13 mouse cellular contexts compared by ENCODE assay signal in the genomic region with DNA sequence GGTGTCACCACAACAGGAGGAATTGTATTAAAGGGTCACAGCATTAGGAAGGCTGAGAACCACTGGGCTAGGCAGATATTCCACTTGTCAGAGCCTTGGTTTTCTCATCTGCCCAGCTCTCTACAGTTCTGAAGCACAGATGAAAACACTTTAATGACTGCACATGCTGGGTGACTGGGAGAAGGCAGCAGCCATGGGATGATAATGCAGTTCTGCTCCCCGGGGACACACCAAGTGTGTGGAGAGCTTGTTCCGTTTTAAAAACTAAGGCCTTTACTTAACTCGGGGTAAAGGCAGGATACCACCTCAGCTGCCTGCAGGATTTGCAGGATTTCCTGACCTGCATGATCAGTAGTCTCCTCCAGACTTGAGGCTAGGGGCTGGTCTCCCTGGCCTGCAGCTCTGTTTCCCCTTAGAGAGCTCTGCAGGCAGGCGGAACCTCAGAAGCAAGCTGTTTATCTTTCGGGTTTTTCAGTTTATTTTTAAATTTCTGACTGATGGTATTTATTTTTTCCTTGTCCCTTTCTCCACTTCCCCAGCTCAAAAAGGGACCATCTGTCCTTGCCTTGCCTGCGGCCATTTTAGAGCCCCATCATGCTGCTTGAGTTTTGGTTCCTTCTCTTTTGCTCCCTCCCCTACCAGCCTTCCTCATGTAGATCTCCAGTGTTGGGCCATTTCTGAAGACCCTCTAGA. TPM values are rescaled to one million over a fixed set of nuclear protein-coding genes. Genes with fewer than 3 reads are reported as not detected.
DNase-seq lines count a peak whose midpoint lies in the region; ATAC-seq and TF ChIP-seq lines count a peak whose summit lies in the region.
"Had no signal": no experiment of that assay in that cellular context is flagged by ENCODE, and none has a peak within 500 bp of the region (broad histone marks: within the 10 kb centered on the region; RNA-seq: fewer than 3 reads in every experiment).

No protein-coding gene starts in this region.

- peaks cover 59% of the 10 kb centered on the region for H3K4me1 ChIP-seq in intestine, embryonic 14.5 days (replicated peaks; ENCODE audit: control insufficient read depth, insufficient read depth, low read length)
- peaks cover 16% of the 10 kb centered on the region for H3K4me1 ChIP-seq in intestine, postnatal 0 days (replicated peaks; ENCODE audit: control insufficient read depth, insufficient read depth, low read length)
- H3K4me1 ChIP-seq in spleen, adult 2 months (ENCODE audit: control insufficient read depth, insufficient read depth, insufficient read length): peaks cover 12% of the 10 kb centered on the region; the same call in 1 of the 2 replicates
- peaks cover 61% of the 10 kb centered on the region for H3K4me1 ChIP-seq in intestine, embryonic 16.5 days (ENCODE audit: control insufficient read depth, insufficient read depth, low read length)

- DNase-seq in intestine, embryonic 14.5 days (ENCODE audit: low spot score): no peak
- no peak for DNase-seq in spleen, adult 2 months (ENCODE audit: low read depth in 1 of 2, low spot score in 2 of 2)
- DNase-seq in spleen, adult 18-20 months: no peak
- no peak for DNase-seq in urinary bladder, postnatal 25 days (ENCODE audit: low spot score)
- DNase-seq in left cerebral cortex, postnatal 36 days (ENCODE audit: low spot score in 2 of 2): no peak
- DNase-seq: right cerebral cortex, postnatal 14 days had no signal

- no peak overlapping the region for H3K9ac ChIP-seq in intestine, embryonic 14.5 days (ENCODE audit: low read length)
- no peak overlapping the region for H3K9ac ChIP-seq in intestine, postnatal 0 days (ENCODE audit: low read depth, low read length)
- no peak overlapping the region for H3K9ac ChIP-seq in intestine, embryonic 16.5 days (ENCODE audit: low read depth, low read length)
- H3K9ac ChIP-seq: forebrain, embryonic 12.5 days had no signal

- no peaks in the 10 kb centered on the region for H3K9me3 ChIP-seq in intestine, embryonic 14.5 days (ENCODE audit: control insufficient read depth, low read length)
- H3K9me3 ChIP-seq in intestine, postnatal 0 days (ENCODE audit: control insufficient read depth): no peaks in the 10 kb centered on the region
- no peaks in the 10 kb centered on the region for H3K9me3 ChIP-seq in intestine, embryonic 16.5 days (ENCODE audit: control insufficient read depth, low read length)
- H3K9me3 ChIP-seq: forebrain, embryonic 12.5 days had no signal

- H3K4me3 ChIP-seq in intestine, embryonic 14.5 days (ENCODE audit: low read depth, low read length): no peak overlapping the region
- no peak overlapping the region for H3K4me3 ChIP-seq in intestine, postnatal 0 days (ENCODE audit: low read depth, low read length)
- no peak overlapping the region for H3K4me3 ChIP-seq in spleen, adult 2 months (ENCODE audit: extremely low read depth, insufficient read depth, insufficient read length)
- H3K4me3 ChIP-seq in intestine, embryonic 16.5 days (ENCODE audit: low read length): no peak overlapping the region
- H3K4me3 ChIP-seq: forebrain, embryonic 12.5 days had no signal

- no peaks in the 10 kb centered on the region for H3K36me3 ChIP-seq in intestine, embryonic 14.5 days (ENCODE audit: control insufficient read depth, insufficient read depth, low read length)
- no peaks in the 10 kb centered on the region for H3K36me3 ChIP-seq in intestine, postnatal 0 days (ENCODE audit: control insufficient read depth, insufficient read depth)
- H3K36me3 ChIP-seq in spleen, adult 2 months (ENCODE audit: control insufficient read depth, insufficient read depth, low read length): no peaks in the 10 kb centered on the region
- H3K36me3 ChIP-seq in intestine, embryonic 16.5 days (ENCODE audit: control insufficient read depth, insufficient read depth, low read length): no peaks in the 10 kb centered on the region
- H3K36me3 ChIP-seq: forebrain, embryonic 12.5 days had no signal

- intact Hi-C loops in left cerebral cortex, postnatal 36 days (cut with DNase I): loop anchor here (2.0 kb wide), 1 partner anchor 20 kb away; the partner anchor contains the start of gene Mink1

- 36% methylated on average over 6 of the region's 6 CpGs for WGBS in intestine, embryonic 14.5 days
- WGBS in intestine, postnatal 0 days: 50% methylated on average over 6 of the region's 6 CpGs
- WGBS in spleen, adult 2 months: 31% methylated on average over 6 of the region's 6 CpGs
- 62% methylated on average over 6 of the region's 6 CpGs for WGBS in intestine, embryonic 16.5 days

- ATAC-seq in intestine, embryonic 14.5 days (replicated peaks; ENCODE audit: low FRiP score, low TSS enrichment, low read depth): no peak
- ATAC-seq in intestine, postnatal 0 days: no peak
- no peak for ATAC-seq in intestine, embryonic 16.5 days
- ATAC-seq in inflammation-experienced regulatory T-cells, adult 6 months: no peak

- TF ChIP-seq POLR2A in spleen, adult 2 months (IDR thresholded peaks at IDR 0.05; ENCODE audit: low read depth, low read length): no peak

- peak overlapping the region; percentile 67 for H3K27ac ChIP-seq in intestine, embryonic 14.5 days (ENCODE audit: low read depth)
- no peak overlapping the region for H3K27ac ChIP-seq in intestine, postnatal 0 days (ENCODE audit: low read depth, low read length)
- H3K27ac ChIP-seq in spleen, adult 2 months (ENCODE audit: insufficient read depth, low read length): peak overlapping the region; percentile 1; the same call in 1 of the 2 replicates
- peak overlapping the region; percentile 31 for H3K27ac ChIP-seq in intestine, embryonic 16.5 days (ENCODE audit: low read length)
- H3K27ac ChIP-seq: forebrain, embryonic 12.5 days had no signal

- no peaks in the 10 kb centered on the region for H3K27me3 ChIP-seq in intestine, embryonic 14.5 days (replicated peaks; ENCODE audit: control insufficient read depth, insufficient read depth, low read length)
- H3K27me3 ChIP-seq in intestine, postnatal 0 days (replicated peaks; ENCODE audit: control insufficient read depth, insufficient read depth, low read length): no peaks in the 10 kb centered on the region
- H3K27me3 ChIP-seq in spleen, adult 2 months (ENCODE audit: control insufficient read depth, insufficient read depth, low read length): no peaks in the 10 kb centered on the region
- no peaks in the 10 kb centered on the region for H3K27me3 ChIP-seq in intestine, embryonic 16.5 days (replicated peaks; ENCODE audit: control insufficient read depth, insufficient read depth, low read length)
- H3K27me3 ChIP-seq: forebrain, embryonic 12.5 days had no signal

- H3K4me2 ChIP-seq in intestine, embryonic 14.5 days (ENCODE audit: low read length): no peak overlapping the region
- no peak overlapping the region for H3K4me2 ChIP-seq in intestine, postnatal 0 days (replicated peaks; ENCODE audit: low read depth)
- H3K4me2 ChIP-seq in intestine, embryonic 16.5 days (ENCODE audit: low read depth, low read length): no peak overlapping the region
- H3K4me2 ChIP-seq: forebrain, embryonic 12.5 days had no signal

- TF ChIP-seq CTCF in intestine, postnatal 0 days (IDR thresholded peaks at IDR 0.05; ENCODE audit: low read depth): no peak
- TF ChIP-seq CTCF in spleen, adult 2 months (IDR thresholded peaks at IDR 0.05; ENCODE audit: extremely low read depth, insufficient read depth, insufficient read length, insufficient replicate concordance): no peak

RNA-seq across cellular contexts. Expression of gene Mink1, which starts 20.5 kb away (rescaled TPM):
- 16.9 and 19.9 TPM in 2 replicates for polyA plus RNA-seq in intestine, embryonic 14.5 days (2014; fragmentation: Nextera tagmentation; extraction: Ambion mirVana)
- 5.8 and 6.1 TPM in 2 replicates for polyA plus RNA-seq in intestine, postnatal 0 days (2015; fragmentation: Nextera tagmentation; extraction: Ambion mirVana)
- polyA plus RNA-seq in spleen, adult 2 months (2012; rRNA removed): 74.8 and 91.9 TPM in 2 replicates
- polyA plus RNA-seq in intestine, embryonic 16.5 days (2015; fragmentation: Nextera tagmentation; extraction: Ambion mirVana): 9.3 and 10.6 TPM in 2 replicates
- total RNA-seq in left cerebral cortex, postnatal 36 days (2021): 100 to 1,000 TPM; 380 to 465 TPM
- polyA plus RNA-seq in inflammation-experienced regulatory T-cells, adult 6 months (2017; shearing (Covaris generic)): 10 to 100 TPM in 1 of 3 experiments, 1 to 10 TPM in 2; 6.2 to 11.8 (median 9.2) TPM

RNA-seq across cellular contexts. Expression of gene 4930544D05Rik, which starts 32.5 kb away (rescaled TPM):
- not detected in 2 replicates for polyA plus RNA-seq in intestine, embryonic 14.5 days (2014; fragmentation: Nextera tagmentation; extraction: Ambion mirVana)
- polyA plus RNA-seq in intestine, postnatal 0 days (2015; fragmentation: Nextera tagmentation; extraction: Ambion mirVana): not detected in 2 replicates
- not detected in 2 replicates for polyA plus RNA-seq in spleen, adult 2 months (2012; rRNA removed)
- not detected in 2 replicates for polyA plus RNA-seq in intestine, embryonic 16.5 days (2015; fragmentation: Nextera tagmentation; extraction: Ambion mirVana)
- total RNA-seq in left cerebral cortex, postnatal 36 days (2021): not detected
- not detected for polyA plus RNA-seq in inflammation-experienced regulatory T-cells, adult 6 months (2017; shearing (Covaris generic))
- total RNA-seq: MEL; monocyte, adult 5-6 weeks had no signal
- polyA plus RNA-seq: forebrain, embryonic 12.5 days had no signal

RNA-seq across cellular contexts. Expression of gene Chrne, which starts 35.8 kb away (rescaled TPM):
- polyA plus RNA-seq in intestine, embryonic 14.5 days (2014; fragmentation: Nextera tagmentation; extraction: Ambion mirVana): 0.30 and 0.50 TPM in 2 replicates
- polyA plus RNA-seq in intestine, postnatal 0 days (2015; fragmentation: Nextera tagmentation; extraction: Ambion mirVana): 0.12 TPM in 1 of 2 replicates, not detected in the other
- 0.66 and 0.99 TPM in 2 replicates for polyA plus RNA-seq in spleen, adult 2 months (2012; rRNA removed)
- 0.17 TPM in 1 of 2 replicates, not detected in the other for polyA plus RNA-seq in intestine, embryonic 16.5 days (2015; fragmentation: Nextera tagmentation; extraction: Ambion mirVana)
- total RNA-seq in left cerebral cortex, postnatal 36 days (2021): not detected
- 1 to 10 TPM in 1 of 3 experiments, under 1 TPM in 2; 0.51 to 3.0 (median 0.78) TPM for polyA plus RNA-seq in inflammation-experienced regulatory T-cells, adult 6 months (2017; shearing (Covaris generic))
- polyA plus RNA-seq: forebrain, embryonic 12.5 days had no signal

RNA-seq across cellular contexts. Expression of gene Pld2, which starts 43.3 kb away (rescaled TPM):
- polyA plus RNA-seq in intestine, embryonic 14.5 days (2014; fragmentation: Nextera tagmentation; extraction: Ambion mirVana): 9.7 and 11.7 TPM in 2 replicates
- 5.9 and 6.3 TPM in 2 replicates for polyA plus RNA-seq in intestine, postnatal 0 days (2015; fragmentation: Nextera tagmentation; extraction: Ambion mirVana)
- 12.3 and 13.9 TPM in 2 replicates for polyA plus RNA-seq in spleen, adult 2 months (2012; rRNA removed)
- 9.3 and 10.0 TPM in 2 replicates for polyA plus RNA-seq in intestine, embryonic 16.5 days (2015; fragmentation: Nextera tagmentation; extraction: Ambion mirVana)
- 10 to 100 TPM; 14.5 to 20.7 TPM for total RNA-seq in left cerebral cortex, postnatal 36 days (2021)
- 1 to 10 TPM; 1.8 to 2.1 (median 2.0) TPM for polyA plus RNA-seq in inflammation-experienced regulatory T-cells, adult 6 months (2017; shearing (Covaris generic))

RNA-seq across cellular contexts. Expression of gene Gm40193, which starts 50.4 kb away (rescaled TPM):
- not detected in 2 replicates for polyA plus RNA-seq in intestine, embryonic 14.5 days (2014; fragmentation: Nextera tagmentation; extraction: Ambion mirVana)
- not detected in 2 replicates for polyA plus RNA-seq in intestine, postnatal 0 days (2015; fragmentation: Nextera tagmentation; extraction: Ambion mirVana)
- polyA plus RNA-seq in spleen, adult 2 months (2012; rRNA removed): not detected in 2 replicates
- not detected in 2 replicates for polyA plus RNA-seq in intestine, embryonic 16.5 days (2015; fragmentation: Nextera tagmentation; extraction: Ambion mirVana)
- not detected for total RNA-seq in left cerebral cortex, postnatal 36 days (2021)
- not detected for polyA plus RNA-seq in inflammation-experienced regulatory T-cells, adult 6 months (2017; shearing (Covaris generic))
- total RNA-seq: layer of hippocampus, adult 8-10 months; MEL; monocyte, adult 5-6 weeks had no signal
- polyA plus RNA-seq: forebrain, embryonic 12.5 days had no signal
